Mouse (Mus musculus) spleen, postnatal 14 days (tissue): ENCODE measurements around the gene Klhl2.
A peak's percentile ranks its signal among the peaks of the same experiment; 100 is the strongest.

Experiments
- DNase-seq, 2 experiments: peaks; one replicate each; pipeline ENCODE4 v3.0.0; 2021 to 2022; ENCODE audit warnings: low spot score in 2 of 2

Klhl2 gene

GRCm38 (mm10) chr8:64692651-64693201, 157.1 kb downstream of the Klhl2 start, which contains the start of gene Cpe:
Cpe (minus strand) TSS chr8:64693054.
- peak in 1 of 2 experiments; percentile 1 for DNase-seq

GRCm38 (mm10) chr8:64691591-64692401, 158.0 kb downstream of the Klhl2 start:
- DNase-seq = no peak

GRCm38 (mm10) chr8:64690845-64691244, 159.0 kb downstream of the Klhl2 start:
- no peak for DNase-seq

GRCm38 (mm10) chr8:64690306-64690705, 159.5 kb downstream of the Klhl2 start:
- DNase-seq = no peak
